Mouse (Mus musculus): ENCODE measurements around the gene Izumo4.
A peak's percentile ranks its signal among the peaks of the same experiment; 100 is the strongest.

Izumo4 gene

DNA sequence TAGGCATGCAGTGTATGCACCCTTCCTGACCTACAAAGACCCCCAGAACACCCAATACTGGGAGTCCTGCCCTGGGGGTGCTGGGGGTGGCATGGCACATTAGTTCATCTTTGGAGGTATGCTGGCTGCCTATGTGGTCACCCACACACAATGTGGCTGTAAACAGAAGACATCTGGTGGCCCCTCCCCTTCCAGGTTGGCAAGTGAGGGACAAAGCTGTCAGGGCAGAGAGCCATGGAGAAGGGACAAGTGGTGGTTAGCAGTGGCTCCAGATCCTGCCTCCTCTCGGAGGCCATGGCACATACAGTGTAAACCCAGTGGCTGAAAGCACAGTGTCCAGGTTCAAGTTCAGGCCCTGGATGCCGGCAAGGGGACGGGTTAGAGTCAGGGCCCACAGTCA, 15.4 kb upstream of the Izumo4 start:
- DNase-seq (ENCODE audit: low spot score in 2 of 2) = no peak

DNA sequence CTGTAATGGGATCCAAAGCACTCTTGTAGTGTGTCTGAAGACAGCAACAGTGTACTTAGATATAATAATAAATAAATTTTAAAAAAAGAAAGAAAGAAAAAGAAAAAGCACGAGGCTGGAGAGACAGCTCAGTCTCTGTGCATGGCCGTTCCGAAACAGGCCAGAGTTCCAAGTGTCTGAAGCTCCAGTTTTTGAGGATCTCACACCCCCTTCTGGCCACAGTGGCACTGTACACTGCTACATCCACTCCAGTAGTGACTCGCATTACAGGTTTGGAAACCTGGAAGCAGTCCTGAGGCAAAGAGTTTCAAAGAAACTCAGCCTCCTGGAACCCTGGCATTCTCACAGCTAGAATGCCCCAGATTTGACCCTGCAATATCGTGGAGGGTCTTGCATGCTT, 14.1 kb upstream of the Izumo4 start:
- DNase-seq (ENCODE audit: low spot score in 2 of 2) = no peak

- no peak for DNase-seq (ENCODE audit: low spot score in 2 of 2)
These were observed 9.5 kb upstream of the Izumo4 start for GRCm38 (mm10) chr10:80692249-80693165.

GRCm38 (mm10) chr10:80693401-80694045, 8.5 kb upstream of the Izumo4 start:
- DNase-seq (ENCODE audit: low spot score in 2 of 2) = no peak

DNA sequence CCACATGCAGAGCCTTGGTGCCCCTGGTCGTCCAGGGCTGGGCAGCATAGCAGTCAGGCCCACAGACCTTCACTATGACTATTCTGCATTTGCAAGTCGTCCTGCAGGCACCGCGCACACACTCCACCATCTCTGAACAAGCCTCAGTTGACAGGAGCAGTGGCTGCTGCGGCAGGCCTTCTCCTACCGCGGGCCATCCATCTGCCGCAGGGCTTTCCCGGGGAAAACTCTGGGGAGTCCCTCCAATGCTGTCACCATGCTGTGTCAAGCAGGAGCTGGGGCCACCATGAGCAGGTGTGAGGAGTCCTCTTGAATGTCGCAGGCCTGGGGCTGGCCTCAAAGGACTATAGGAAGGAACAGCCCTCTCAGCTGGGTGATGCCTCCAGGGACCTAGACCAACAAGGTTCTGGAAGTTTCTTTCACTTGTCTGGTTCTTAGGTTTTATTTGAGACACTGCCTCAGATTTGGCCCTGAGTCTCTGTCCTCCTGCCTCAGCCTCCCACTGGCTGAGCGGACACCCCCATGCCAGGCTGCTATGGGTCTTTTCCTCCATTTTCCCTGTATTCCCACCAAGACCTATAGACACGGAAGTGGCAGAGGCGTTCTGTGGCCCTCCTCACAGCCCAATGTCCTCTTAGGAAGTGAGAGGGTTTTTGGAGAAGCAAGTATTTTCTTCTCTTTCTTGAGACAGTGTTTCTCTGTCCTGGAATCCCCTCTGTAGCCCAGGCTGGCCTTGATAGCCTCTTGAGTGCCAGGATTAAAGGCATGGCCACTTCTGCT, 7.6 kb upstream of the Izumo4 start:
- no peak for DNase-seq (ENCODE audit: low spot score in 2 of 2)

DNA sequence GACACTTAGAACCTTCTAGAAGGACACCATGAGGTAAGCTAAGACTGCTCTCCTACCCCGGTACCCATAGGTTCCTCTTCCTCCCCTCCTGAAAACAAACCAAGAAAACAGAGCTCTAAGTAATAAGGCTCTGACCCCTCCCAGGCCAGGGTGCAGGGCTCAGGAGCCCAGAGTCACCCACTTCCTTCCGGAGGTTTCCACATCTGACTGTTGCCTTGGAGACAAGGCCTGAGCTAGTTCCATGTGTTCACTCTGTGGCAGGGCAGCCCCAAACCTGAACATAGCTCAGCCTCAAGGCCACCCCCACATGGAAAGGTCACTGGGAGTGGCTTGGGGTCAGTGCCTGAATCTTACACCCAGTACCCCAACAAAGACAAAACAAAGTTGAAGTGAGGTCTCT, 6.8 kb upstream of the Izumo4 start:
- no peak for DNase-seq (ENCODE audit: low spot score in 2 of 2)

DNA sequence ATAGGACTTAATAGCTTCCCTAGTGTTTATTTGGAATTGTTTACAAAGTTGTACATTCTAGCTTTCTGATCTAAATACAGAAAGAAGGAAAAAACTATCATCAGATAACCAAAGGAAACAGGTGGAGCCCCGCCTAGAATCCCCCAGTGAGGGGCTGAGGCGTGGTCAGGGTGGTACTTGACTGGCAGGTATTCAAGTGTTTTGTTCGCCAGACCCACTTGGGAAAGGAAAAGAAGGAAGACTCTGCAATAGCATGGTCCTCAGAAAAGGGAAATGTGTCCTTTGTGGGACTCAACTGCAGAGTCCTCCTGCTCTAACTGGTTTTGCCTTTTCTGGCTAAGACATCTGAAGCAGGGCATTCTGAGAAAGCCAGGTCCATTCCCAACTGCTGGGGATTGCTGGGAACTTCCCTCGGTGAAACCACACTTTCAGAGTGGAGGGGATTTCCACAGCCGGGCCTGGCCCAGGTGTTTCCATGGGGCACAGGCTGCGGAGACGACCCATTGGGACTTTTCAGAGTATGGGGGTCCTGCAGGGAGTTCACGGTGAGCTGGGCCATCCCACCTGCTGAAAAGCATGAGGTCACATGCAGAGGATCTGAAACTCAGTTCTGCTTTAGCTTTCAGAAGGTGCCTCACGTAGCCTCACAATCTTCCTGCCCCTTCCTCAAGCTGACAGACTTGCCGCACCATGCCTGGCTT, 6.0 kb upstream of the Izumo4 start:
- no peak for DNase-seq (ENCODE audit: low spot score in 2 of 2)

- no peak for DNase-seq (ENCODE audit: low spot score in 2 of 2)
These were observed 5.2 kb upstream of the Izumo4 start for GRCm38 (mm10) chr10:80696502-80697392.

- DNase-seq (ENCODE audit: low spot score in 2 of 2) = no peak
These were observed 4.6 kb upstream of the Izumo4 start for GRCm38 (mm10) chr10:80697393-80697787.

GRCm38 (mm10) chr10:80697812-80698211, 4.2 kb upstream of the Izumo4 start:
- no peak for DNase-seq (ENCODE audit: low spot score in 2 of 2)

DNA sequence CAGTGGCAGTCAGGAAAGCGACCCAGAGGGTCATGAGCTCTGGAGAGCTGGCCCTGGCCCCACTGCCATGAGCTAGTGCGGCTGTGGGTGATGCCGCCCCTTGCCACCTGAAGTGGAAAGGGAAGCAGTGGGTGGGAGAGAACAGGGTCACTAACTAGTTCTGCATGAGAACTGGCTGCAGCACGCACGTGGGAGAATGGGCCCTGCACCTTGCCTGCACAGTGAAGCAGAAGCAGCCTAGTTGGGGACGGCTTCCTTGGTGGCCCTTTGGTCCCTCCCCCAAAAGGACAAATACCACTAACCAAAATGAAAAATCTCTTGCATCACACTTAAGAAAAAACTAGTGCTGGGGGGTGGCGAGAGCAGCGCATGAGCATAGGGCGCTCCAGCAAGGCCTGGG, 3.4 kb upstream of the Izumo4 start:
- no peak for DNase-seq (ENCODE audit: low spot score in 2 of 2)

- no peak for DNase-seq (ENCODE audit: low spot score in 2 of 2)
These were observed 1.9 kb upstream of the Izumo4 start for GRCm38 (mm10) chr10:80700038-80700504.

- no peak for DNase-seq (ENCODE audit: low spot score in 2 of 2)
These were observed 1.3 kb upstream of the Izumo4 start for GRCm38 (mm10) chr10:80700732-80701131.

- peak; percentile 82 to 91 for DNase-seq (ENCODE audit: low spot score in 2 of 2)
These were observed 779 bp downstream of the Izumo4 start for GRCm38 (mm10) chr10:80702536-80703390.

DNA sequence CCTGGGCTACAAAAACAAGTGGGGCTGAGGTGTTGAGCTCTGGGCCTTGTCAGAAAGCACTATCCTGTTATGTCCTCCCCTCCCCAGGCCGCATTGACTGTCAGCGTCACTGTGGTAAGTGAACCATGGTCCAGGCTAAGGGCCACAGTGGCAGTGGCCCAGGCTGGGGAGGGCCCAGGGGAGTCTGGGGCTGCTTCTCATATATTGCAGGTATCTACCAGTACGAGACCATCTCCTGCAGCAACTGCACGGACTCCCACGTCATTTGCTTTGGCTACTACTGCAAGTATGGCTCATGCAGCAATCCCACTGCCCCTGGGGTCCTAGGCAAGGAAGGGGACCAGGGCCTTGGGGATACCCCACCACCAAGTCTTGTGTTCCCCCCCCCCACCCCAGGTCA, 1.7 kb downstream of the Izumo4 start:
- DNase-seq (ENCODE audit: low spot score in 2 of 2) = no peak

DNA sequence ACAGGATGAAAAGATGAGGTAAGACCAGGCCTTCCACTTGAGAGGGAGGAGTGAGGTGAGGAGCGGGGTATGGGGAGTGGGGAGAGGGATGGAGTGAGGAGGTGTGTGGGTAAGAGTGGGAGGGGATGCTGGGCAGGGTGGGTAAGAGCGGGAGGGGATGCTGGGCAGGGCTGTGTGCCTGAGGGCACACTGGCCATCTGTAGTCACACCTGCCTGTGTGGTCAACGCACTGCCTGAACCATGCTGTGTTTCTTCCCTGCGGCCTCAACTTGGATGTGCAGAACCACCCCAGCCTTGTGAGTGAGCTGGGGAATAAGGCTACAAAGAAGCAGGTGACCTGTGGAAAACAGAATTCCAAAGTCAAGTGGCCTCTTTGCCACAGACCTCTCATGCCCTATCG, 2.4 kb downstream of the Izumo4 start:
- no peak for DNase-seq (ENCODE audit: low spot score in 2 of 2)

DNA sequence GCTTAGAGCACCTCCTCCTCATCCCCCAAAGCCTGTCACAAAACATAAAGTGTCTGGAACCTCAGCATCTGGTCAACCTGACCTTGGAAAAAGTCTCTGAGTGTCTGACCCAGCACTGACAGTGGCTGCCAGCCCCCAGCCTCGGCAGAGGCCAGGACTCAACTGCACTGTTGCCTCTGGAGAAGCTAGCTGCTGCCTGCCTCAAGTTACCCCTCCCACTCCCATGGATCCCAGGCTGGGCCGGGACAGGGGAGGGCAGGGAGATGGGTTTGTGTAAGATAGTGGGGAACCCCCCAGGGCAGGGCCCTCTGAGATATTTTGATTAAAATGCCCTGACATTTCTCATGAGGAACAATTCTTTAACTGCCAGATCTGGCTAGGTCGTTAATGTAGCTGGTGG, 3.0 kb downstream of the Izumo4 start:
- DNase-seq (ENCODE audit: low spot score in 2 of 2) = no peak

DNA sequence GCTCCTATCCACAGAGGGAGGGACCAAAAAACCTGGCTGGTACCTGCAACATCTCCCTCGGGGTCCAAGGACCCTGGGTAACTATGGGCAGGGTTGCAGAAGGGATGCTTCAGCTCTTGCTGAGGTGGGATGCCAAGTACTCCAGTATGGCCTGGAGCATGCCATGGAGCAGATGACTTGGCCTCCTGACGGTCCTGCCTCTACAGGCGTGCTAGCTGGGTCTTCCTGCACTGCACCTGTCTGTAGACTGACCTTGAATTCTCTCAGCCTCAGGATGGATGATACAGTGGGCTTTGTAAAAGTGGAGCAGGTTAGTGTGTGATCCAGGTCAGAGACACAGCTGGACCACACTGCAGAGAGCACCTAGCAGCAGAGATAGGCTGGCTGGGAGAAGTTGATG, 3.5 kb downstream of the Izumo4 start:
- DNase-seq (ENCODE audit: low spot score in 2 of 2) = no peak

DNA sequence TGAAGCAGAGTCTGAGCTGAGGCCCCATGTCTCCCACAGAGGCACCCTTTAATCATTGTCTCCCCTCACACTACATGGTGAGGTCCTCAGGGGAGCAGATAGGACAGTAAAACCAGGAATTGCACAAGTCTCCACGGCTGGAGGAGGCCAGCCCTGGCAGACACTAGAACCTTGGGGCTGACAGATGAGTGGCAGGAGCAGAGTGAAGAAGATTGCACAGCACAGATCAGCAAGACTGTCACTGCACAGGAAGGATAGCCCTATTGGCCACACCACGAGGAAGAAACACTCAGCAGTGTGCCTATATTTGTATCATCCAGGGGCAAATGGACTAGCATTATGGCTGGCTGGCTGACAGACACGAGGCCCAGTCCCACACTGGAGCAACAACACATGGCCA, 8.8 kb downstream of the Izumo4 start:
- DNase-seq (ENCODE audit: low spot score in 2 of 2) = no peak

DNA sequence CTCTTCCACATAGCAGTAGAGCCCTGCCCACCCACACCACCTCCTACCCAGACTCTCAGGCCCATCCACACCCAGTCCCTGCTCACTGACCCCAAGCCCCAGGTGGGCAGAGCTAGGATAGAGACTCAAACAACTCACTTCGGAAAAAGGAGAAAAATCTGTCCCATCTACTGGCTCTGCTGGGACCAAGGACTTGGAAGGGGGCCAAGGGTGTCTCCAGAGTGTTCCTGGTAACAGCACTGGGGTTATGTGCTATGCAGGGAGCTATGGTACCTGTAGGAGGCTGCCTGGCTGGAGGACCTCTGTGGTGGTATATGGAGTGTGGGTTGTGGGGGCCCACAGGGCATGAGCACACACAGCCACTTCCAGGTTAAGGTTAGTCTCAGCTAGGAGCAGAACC, 15.3 kb downstream of the Izumo4 start:
- no peak for DNase-seq (ENCODE audit: low spot score in 2 of 2)

Measured in frontal cortex, postnatal 25 days (tissue).